Mouse (Mus musculus) intestine, embryonic 14.5 days (tissue): Measurements from ENCODE around the gene Olfr1259. TPM values are rescaled to one million over a fixed set of nuclear protein-coding genes. Genes with fewer than 3 reads are reported as not detected.
"Not testable (repeated sequence)": the region's sequence is repeated elsewhere in the genome, so short reads cannot be mapped to it uniquely, and the experiment has no call there.

Source experiments
- ATAC-seq: fragments of 200-750 bp; cut with Nextera tagmentation; replicated peaks from 2 replicates; pipeline ENCODE4 v1.8.0; 2017; ENCODE audit warnings: low read depth, moderate number of reproducible peaks, moderate TSS enrichment, moderate library complexity; ENCODE audit not compliant: low FRiP score, low TSS enrichment
- DNase-seq: peaks from one replicate; pipeline ENCODE4 v3.0.0-alpha.2; 2018; ENCODE audit warnings: low spot score
- H3K27ac ChIP-seq: fragments of 300-500 bp; sonication (generic); 2 replicates; pipeline ENCODE4 v1.5.1; 2014; ENCODE audit warnings: low read depth, mild to moderate bottlenecking, control low read depth
- H3K27me3 ChIP-seq: fragments of 300-500 bp; sonication (generic); replicated peaks from 2 replicates; pipeline ENCODE4 v1.6.1; 2014; ENCODE audit warnings: low read length, control low read depth; ENCODE audit not compliant: control insufficient read depth, insufficient read depth
- H3K36me3 ChIP-seq: fragments of 300-500 bp; sonication (generic); 2 replicates; pipeline ENCODE4 v1.6.1; 2014; ENCODE audit warnings: low read length, control low read depth; ENCODE audit not compliant: control insufficient read depth, insufficient read depth
- H3K4me1 ChIP-seq: fragments of 300-500 bp; sonication (generic); replicated peaks from 2 replicates; pipeline ENCODE4 v1.6.1; 2014; ENCODE audit warnings: low read length, control low read depth, mixed read lengths; ENCODE audit not compliant: control insufficient read depth, insufficient read depth
- H3K4me2 ChIP-seq: fragments of 300-500 bp; sonication (generic); 2 replicates; pipeline ENCODE4 v1.6.1; 2014; ENCODE audit warnings: low read length
- H3K4me3 ChIP-seq: fragments of 300-500 bp; sonication (generic); 2 replicates; pipeline ENCODE4 v1.5.1; 2014; ENCODE audit warnings: low read depth, low read length, control low read depth, mixed read lengths
- H3K9ac ChIP-seq: fragments of 300-500 bp; sonication (generic); 2 replicates; pipeline ENCODE4 v1.6.1; 2014; ENCODE audit warnings: mild to moderate bottlenecking, low read length
- H3K9me3 ChIP-seq: fragments of 300-500 bp; sonication (generic); 2 replicates; pipeline ENCODE4 v1.6.1; 2016; ENCODE audit warnings: low read length, control low read depth; ENCODE audit not compliant: control insufficient read depth
- WGBS: fragments of 180-500 bp; shearing (Covaris S2); extraction: QIAGEN DNeasy Blood & Tissue Kit; methylation state at CpG from one replicate; pipeline ENCODE4 v1.1.7; 2014; 5-methylcytosine and 5-hydroxymethylcytosine counted together
- polyA plus RNA-seq: library from polyadenylated mRNA; unstranded; fragments of >200 nt; fragmentation: Nextera tagmentation; extraction: Ambion mirVana; gene quantifications from 2 replicates; pipeline ENCODE4 v1.2.1, GENCODE M21; 2014

Olfr1259 gene
- polyA plus RNA-seq, result not detected in 2 replicates

GRCm38 (mm10) chr2:89948564-89948963 lies at the start of gene Olfr1259:
Olfr1259 (minus strand) TSS chr2:89948664.
- H3K9ac ChIP-seq, result no peak within 1 kb of the TSS
- 82% methylated on average over 5 of the region's 5 CpGs for WGBS
- H3K4me2 ChIP-seq, result no peak within 1 kb of the TSS
- no peak within 1 kb of the TSS for H3K27ac ChIP-seq
- H3K36me3 ChIP-seq, result no peaks in the 10 kb centered on the region
- no peak within 1 kb of the TSS for H3K4me3 ChIP-seq
- no peak for DNase-seq
- no peaks in the 10 kb centered on the region for H3K4me1 ChIP-seq
- no peak for ATAC-seq
- H3K9me3 ChIP-seq, result no peaks in the 10 kb centered on the region
- no peaks in the 10 kb centered on the region for H3K27me3 ChIP-seq

- Histone ChIP-seq H3K4me1 (no peaks in the 10 kb centered on the region), H3K36me3 (no peaks in the 10 kb centered on the region), H3K9me3 (no peaks in the 10 kb centered on the region), H3K27me3 (no peaks in the 10 kb centered on the region), H3K27ac (no peak within 1 kb of the TSS), H3K9ac (no peak within 1 kb of the TSS), H3K4me2 (no peak within 1 kb of the TSS), H3K4me3 (no peak within 1 kb of the TSS)
- ATAC-seq (no peak), DNase-seq (no peak)
Observed at GRCm38 (mm10) chr2:89990921-89991320, 42.5 kb upstream of the Olfr1259 start, which contains the start of gene Olfr1261. Olfr1261 (plus strand) TSS chr2:89991221.

GRCm38 (mm10) chr2:89977709-89978108 lies 29.2 kb upstream of the Olfr1259 start:
- WGBS, result 88% methylated on average over 2 of the region's 2 CpGs
- Histone ChIP-seq H3K9me3 (no peaks in the 10 kb centered on the region), H3K36me3 (no peaks in the 10 kb centered on the region), H3K4me1 (no peaks in the 10 kb centered on the region), H3K27me3 (no peaks in the 10 kb centered on the region), H3K4me3 (no peak overlapping the region), H3K4me2 (no peak overlapping the region), H3K27ac (no peak overlapping the region), H3K9ac (no peak overlapping the region)
- ATAC-seq (no peak), DNase-seq (no peak)

DNA sequence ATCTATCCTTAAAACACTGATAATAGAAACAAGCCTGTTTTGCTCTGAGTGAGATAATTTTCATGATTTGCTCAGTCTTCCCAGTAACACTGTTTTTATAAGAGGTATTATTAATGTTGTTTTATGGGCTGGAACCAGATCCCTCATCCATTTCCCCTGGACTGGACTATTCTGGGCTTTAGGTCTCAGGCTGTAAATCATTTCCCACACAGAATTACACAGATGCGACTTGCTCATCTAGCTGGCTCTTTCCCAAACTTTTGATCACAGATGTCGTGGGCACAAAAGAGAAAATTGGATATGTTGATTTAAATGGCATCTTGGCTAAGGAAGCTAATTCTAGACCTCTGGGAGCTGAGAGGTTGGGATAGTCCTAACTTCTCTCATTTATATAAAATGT lies 25.7 kb upstream of the Olfr1259 start, which contains the start of gene Olfr1260:
Gene Olfr1260, plus strand, starts transcription at position 157 of the 400 bp plus-strand sequence.
- H3K9me3 ChIP-seq, result no peaks in the 10 kb centered on the region
- H3K27ac ChIP-seq, result no peak within 1 kb of the TSS
- ATAC-seq (no peak), DNase-seq (no peak)
- no peak within 1 kb of the TSS for H3K4me2 ChIP-seq
- H3K36me3 ChIP-seq, result no peaks in the 10 kb centered on the region
- no peak within 1 kb of the TSS for H3K4me3 ChIP-seq
- H3K9ac ChIP-seq, result no peak within 1 kb of the TSS
- no peaks in the 10 kb centered on the region for H3K27me3 ChIP-seq
- 44% methylated on average over 2 of the region's 2 CpGs for WGBS
- H3K4me1 ChIP-seq, result no peaks in the 10 kb centered on the region

DNA sequence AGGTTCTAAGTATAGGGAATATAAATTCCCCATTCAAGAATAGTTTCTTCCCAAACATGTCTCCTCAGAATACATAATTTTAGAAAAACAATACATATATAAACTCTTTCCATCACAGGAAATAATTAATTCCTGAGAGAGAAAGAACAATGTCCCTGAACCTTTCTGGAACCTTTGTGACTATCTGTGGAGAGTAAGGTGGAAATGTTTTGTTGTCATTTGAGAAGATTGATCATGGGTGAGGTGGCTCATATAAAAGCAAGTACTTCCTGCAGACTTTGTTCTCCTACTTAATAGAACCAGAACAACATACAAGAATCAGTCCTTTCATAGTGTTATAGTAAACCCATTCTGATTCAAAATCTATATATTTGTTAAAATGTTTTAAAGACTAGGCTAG lies 21.5 kb downstream of the Olfr1259 start, which contains the start of gene Olfr1258:
Gene Olfr1258, plus strand, starts transcription at position 301 of the 400 bp plus-strand sequence.
- no peak for DNase-seq

DNA sequence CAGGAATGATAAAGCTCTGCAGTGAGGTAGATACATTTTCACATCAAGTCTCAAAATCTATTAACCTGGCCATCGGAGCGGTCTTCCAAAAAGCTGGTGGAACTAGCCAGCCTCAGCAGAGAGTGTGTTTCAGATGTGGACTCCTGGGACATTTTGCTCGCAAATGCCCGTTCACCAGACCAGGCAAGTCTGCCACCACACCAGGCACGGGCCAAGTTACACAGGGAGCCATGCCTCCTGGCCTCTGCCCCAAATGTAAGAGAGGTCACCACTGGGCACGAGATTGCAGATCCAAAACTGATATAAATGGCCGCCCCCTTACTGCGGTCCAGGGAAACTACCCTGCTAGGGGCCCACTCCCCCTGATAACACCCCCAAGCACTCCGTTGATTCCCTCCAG lies 35.8 kb downstream of the Olfr1259 start:
- not testable (repeated sequence) for H3K4me2 ChIP-seq, H3K36me3 ChIP-seq, H3K9me3 ChIP-seq, H3K4me3 ChIP-seq, ATAC-seq, H3K27ac ChIP-seq, DNase-seq, H3K9ac ChIP-seq, H3K4me1 ChIP-seq, H3K27me3 ChIP-seq
- WGBS, result 86% methylated on average over 9 of the region's 9 CpGs

More for the DNA sequence above, 21.5 kb downstream of the Olfr1259 start, which contains the start of gene Olfr1258:
- H3K36me3 ChIP-seq, result no peaks in the 10 kb centered on the region
- no peaks in the 10 kb centered on the region for H3K9me3 ChIP-seq
- no peak within 1 kb of the TSS for H3K9ac ChIP-seq
- H3K4me1 ChIP-seq, result no peaks in the 10 kb centered on the region
- H3K27ac ChIP-seq, result no peak within 1 kb of the TSS
- H3K4me3 ChIP-seq, result no peak within 1 kb of the TSS
- no peaks in the 10 kb centered on the region for H3K27me3 ChIP-seq
- ATAC-seq, result no peak
- no peak within 1 kb of the TSS for H3K4me2 ChIP-seq

Other genes starting within 250 kb of the Olfr1259 start
- not detected in 2 replicates for gene Olfr1252, start 223.7 kb downstream of the Olfr1259 start, polyA plus RNA-seq
- gene Olfr1253, start 191.6 kb downstream of the Olfr1259 start, polyA plus RNA-seq, result not detected in 2 replicates
- not detected in 2 replicates for gene Olfr1254, start 155.0 kb downstream of the Olfr1259 start, polyA plus RNA-seq
- not detected in 2 replicates for gene Olfr1255, start 136.6 kb downstream of the Olfr1259 start, polyA plus RNA-seq
- not detected in 2 replicates for gene Olfr1256, start 107.1 kb downstream of the Olfr1259 start, polyA plus RNA-seq
- gene Olfr48, start 100.5 kb downstream of the Olfr1259 start, polyA plus RNA-seq, result not detected in 2 replicates
- gene Olfr1257, start 70.2 kb downstream of the Olfr1259 start, polyA plus RNA-seq, result 0.17 TPM in 1 of 2 replicates, not detected in the other
- gene Olfr1258, start 21.4 kb downstream of the Olfr1259 start, polyA plus RNA-seq, result not detected in 2 replicates
- gene Olfr1260, start 25.7 kb upstream of the Olfr1259 start, polyA plus RNA-seq, result not detected in 2 replicates
- not detected in 2 replicates for gene Olfr1261, start 42.6 kb upstream of the Olfr1259 start, polyA plus RNA-seq
- gene Olfr1262, start 51.5 kb upstream of the Olfr1259 start, polyA plus RNA-seq, result not detected in 2 replicates
- gene Olfr1263, start 63.5 kb upstream of the Olfr1259 start, polyA plus RNA-seq, result not detected in 2 replicates
- not detected in 2 replicates for gene Olfr1264, start 76.9 kb upstream of the Olfr1259 start, polyA plus RNA-seq
- gene Olfr1265, start 86.7 kb upstream of the Olfr1259 start, polyA plus RNA-seq, result not detected in 2 replicates
- not detected in 2 replicates for gene Olfr140, start 114.9 kb upstream of the Olfr1259 start, polyA plus RNA-seq
- not detected in 2 replicates for gene Olfr1269, start 172.7 kb upstream of the Olfr1259 start, polyA plus RNA-seq
- gene Olfr32, start 193.6 kb upstream of the Olfr1259 start, polyA plus RNA-seq, result not detected in 2 replicates
- gene Olfr1270, start 204.4 kb upstream of the Olfr1259 start, polyA plus RNA-seq, result not detected in 2 replicates